Mouse (Mus musculus) embryonic facial prominence, embryonic 14.5 days (tissue): ENCODE data around the gene Nxpe4. TPM values are rescaled to one million over a fixed set of nuclear protein-coding genes. Genes with fewer than 3 reads are reported as not detected.
A peak's percentile ranks its signal among the peaks of the same experiment; 100 is the strongest.

Experiments used
- ATAC-seq: fragments of 200-750 bp; cut with Nextera tagmentation; 2 replicates; pipeline ENCODE4 v1.8.0; 2017; ENCODE audit warnings: low read depth, moderate number of reproducible peaks, moderate TSS enrichment
- DNase-seq: peaks from one replicate; pipeline ENCODE4 v3.0.0-alpha.2; 2015; ENCODE audit warnings: low spot score
- H3K27ac ChIP-seq: fragments of 300-500 bp; sonication (generic); replicated peaks from 2 replicates; pipeline ENCODE4 v1.5.1; 2014; ENCODE audit warnings: low read depth, mild to moderate bottlenecking, low read length, moderate library complexity
- H3K27me3 ChIP-seq: fragments of 300-500 bp; sonication (generic); replicated peaks from 2 replicates; pipeline ENCODE4 v1.6.1; 2014; ENCODE audit warnings: low read length; ENCODE audit not compliant: control insufficient read depth, insufficient read depth
- H3K36me3 ChIP-seq: fragments of 300-500 bp; sonication (generic); 2 replicates; pipeline ENCODE4 v1.6.1; 2014; ENCODE audit warnings: low read length, mixed read lengths; ENCODE audit not compliant: control insufficient read depth, insufficient read depth
- H3K4me1 ChIP-seq: fragments of 300-500 bp; sonication (generic); 2 replicates; pipeline ENCODE4 v1.6.1; 2014; ENCODE audit warnings: antibody characterized with exemption, low read length; ENCODE audit not compliant: control insufficient read depth, insufficient read depth
- H3K4me2 ChIP-seq: fragments of 300-500 bp; sonication (generic); 2 replicates; pipeline ENCODE4 v1.6.1; 2014; ENCODE audit warnings: low read depth, mild to moderate bottlenecking, low read length, moderate library complexity, mixed read lengths
- H3K4me3 ChIP-seq: fragments of 300-500 bp; sonication (generic); 2 replicates; pipeline ENCODE4 v1.5.1; 2014; ENCODE audit warnings: low read depth, mild to moderate bottlenecking, low read length
- H3K9ac ChIP-seq: fragments of 300-500 bp; sonication (generic); 2 replicates; pipeline ENCODE4 v1.6.1; 2014; ENCODE audit warnings: low read depth, mild to moderate bottlenecking, low read length, moderate library complexity, mixed read lengths
- H3K9me3 ChIP-seq: fragments of 300-500 bp; sonication (generic); 2 replicates; pipeline ENCODE4 v1.6.1; 2016; ENCODE audit warnings: low read length; ENCODE audit not compliant: control insufficient read depth
- WGBS: fragments of 180-500 bp; shearing (Covaris S2); extraction: QIAGEN DNeasy Blood & Tissue Kit; methylation state at CpG from one replicate; pipeline ENCODE4 v1.1.7; 2014; 5-methylcytosine and 5-hydroxymethylcytosine counted together
- polyA plus RNA-seq: library from polyadenylated mRNA; unstranded; fragments of >200 nt; fragmentation: Nextera tagmentation; extraction: Ambion mirVana; gene quantifications from 2 replicates; pipeline ENCODE4 v1.2.1, GENCODE M21; 2014

Nxpe4 gene
- polyA plus RNA-seq, 1 experiment from 2014 or later: 7.4 TPM

DNA sequence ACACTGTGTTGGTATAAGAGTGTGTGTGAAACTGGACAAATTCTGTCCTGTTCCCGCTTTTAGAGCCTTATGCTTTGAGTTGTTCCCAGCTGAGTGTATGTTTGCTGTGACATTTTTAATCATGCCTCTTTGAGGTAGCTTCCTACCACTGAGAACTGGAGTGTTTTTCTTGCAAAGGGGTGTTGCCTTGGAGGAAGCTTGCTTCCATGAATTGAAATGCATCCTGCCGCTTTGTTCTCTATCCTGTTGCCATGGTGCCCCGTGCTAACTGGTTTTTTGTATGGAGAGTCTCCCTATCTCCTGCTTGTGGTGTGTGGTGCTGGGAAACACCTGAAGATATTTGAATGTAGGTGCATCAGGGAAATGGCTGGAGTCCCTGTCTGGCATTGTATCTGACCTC, 152.4 kb downstream of the Nxpe4 start:
- WGBS: 37% methylated on average over 3 of the region's 3 CpGs
- no peaks in the 10 kb centered on the region for H3K4me1 ChIP-seq
- no peaks in the 10 kb centered on the region for H3K9me3 ChIP-seq
- 0 out of 2 replicates have a peak overlapping the region, but pooled peaks have one; percentile 0 for H3K27ac ChIP-seq
- DNase-seq: peak; percentile 23
- no peaks in the 10 kb centered on the region for H3K36me3 ChIP-seq
- H3K4me2 ChIP-seq: no peak overlapping the region
- no peak overlapping the region for H3K4me3 ChIP-seq
- no peak overlapping the region for H3K9ac ChIP-seq
- ATAC-seq: no peak
- H3K27me3 ChIP-seq: no peaks in the 10 kb centered on the region

DNA sequence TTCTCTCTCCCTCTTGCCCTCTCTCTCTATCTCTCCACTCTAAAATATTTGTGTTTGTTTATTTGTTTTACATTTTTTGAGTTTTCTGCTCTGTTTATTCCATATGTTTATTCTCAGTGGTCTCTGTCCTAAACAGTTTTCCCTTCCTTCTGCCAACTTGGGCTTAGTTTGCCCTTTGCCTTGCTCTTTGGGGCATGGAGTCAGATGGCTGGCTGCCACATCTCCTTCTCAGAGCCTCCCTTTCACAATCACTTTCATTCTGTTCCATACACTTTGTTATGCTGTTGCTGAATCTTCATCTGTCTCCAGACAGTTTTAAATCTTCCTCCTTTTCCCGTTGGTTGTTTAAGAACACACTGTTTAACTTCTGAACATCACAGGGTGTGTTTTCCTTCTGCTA, 154.0 kb downstream of the Nxpe4 start:
- Histone ChIP-seq H3K4me2 (no peak overlapping the region), H3K27ac (no peak overlapping the region), H3K36me3 (no peaks in the 10 kb centered on the region), H3K4me1 (no peaks in the 10 kb centered on the region), H3K9ac (no peak overlapping the region), H3K27me3 (no peaks in the 10 kb centered on the region), H3K4me3 (no peak overlapping the region), H3K9me3 (no peaks in the 10 kb centered on the region)
- WGBS: 66% methylated on average over 1 of the region's 1 CpGs
- no peak for ATAC-seq
- DNase-seq: no peak

DNA sequence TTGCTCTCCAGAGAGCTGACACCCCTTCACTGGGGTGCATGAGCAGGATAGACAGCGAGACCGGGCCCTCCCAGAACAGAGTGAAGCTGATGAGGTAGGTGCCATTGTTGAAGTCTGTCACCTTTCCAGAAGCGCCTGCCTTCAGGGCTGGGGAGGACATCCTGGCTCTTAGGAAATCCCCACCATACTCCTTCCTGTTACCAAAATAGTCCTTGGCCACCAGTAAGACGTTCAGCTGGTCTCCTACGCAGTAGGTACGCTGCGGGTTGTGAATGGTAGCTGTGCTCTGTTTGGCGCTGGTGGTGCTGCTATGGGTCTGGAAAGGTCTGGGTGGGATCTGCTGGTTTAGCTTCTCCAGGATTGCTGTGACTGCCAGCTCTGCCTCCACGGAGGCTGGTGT, 164.5 kb downstream of the Nxpe4 start:
- ATAC-seq (no peak), DNase-seq (no peak)
- H3K9me3 ChIP-seq: no peaks in the 10 kb centered on the region
- WGBS: 86% methylated on average over 9 of the region's 9 CpGs
- no peaks in the 10 kb centered on the region for H3K36me3 ChIP-seq
- H3K27me3 ChIP-seq: no peaks in the 10 kb centered on the region
- no peak overlapping the region for H3K9ac ChIP-seq
- no peak overlapping the region for H3K27ac ChIP-seq
- H3K4me3 ChIP-seq: no peak overlapping the region
- no peak overlapping the region for H3K4me2 ChIP-seq
- no peaks in the 10 kb centered on the region for H3K4me1 ChIP-seq

DNA sequence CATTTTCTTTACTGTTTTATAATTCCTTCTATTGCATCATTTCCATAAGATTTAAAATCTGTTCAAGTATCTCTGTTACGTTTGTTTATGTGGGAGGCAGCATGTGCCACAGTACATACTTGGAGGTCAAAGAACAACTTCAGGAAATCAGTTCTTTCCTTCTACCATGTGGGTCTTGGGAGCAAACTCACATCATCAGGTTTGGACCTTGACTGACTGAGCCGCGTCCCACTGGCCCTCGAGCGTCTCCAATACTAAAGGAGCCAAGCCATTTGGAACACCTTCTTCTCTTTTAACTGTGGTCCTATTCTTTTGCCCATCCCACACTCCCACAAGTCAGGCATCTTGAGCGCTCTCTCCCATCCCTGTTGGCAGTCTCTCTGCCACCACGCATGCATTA, 167.8 kb downstream of the Nxpe4 start:
- ATAC-seq: no peak

DNA sequence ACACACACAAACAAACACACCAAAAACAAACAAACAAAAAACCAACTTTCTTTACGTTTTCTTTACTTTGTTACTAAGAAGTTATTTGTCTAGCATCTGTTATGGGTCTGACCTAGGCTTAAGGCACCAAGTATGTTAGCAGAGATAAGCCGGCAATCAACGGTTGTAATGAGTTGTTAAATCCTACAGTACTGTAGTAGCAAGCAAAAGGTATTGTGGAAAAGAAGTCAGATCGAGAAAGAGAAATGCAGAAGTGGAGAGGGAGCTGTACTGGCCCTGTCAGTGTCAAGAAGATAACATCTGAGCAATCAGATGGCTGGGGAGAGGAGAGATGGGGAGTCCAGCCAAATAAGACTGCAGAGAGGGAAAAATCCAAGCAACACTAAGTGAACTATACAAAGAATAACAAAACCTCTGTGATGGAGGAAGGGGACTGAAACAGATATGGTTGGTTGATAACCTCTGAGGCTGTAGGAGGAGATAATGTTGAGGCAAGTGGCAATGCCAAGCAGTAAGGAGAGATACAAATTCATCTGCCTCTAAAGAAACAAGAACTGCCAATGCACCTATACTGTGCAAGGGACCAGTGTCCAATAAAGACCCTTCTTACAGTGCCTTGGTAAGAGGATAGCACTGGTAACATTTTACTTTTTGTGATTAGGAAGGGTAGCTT, 177.1 kb downstream of the Nxpe4 start:
- Histone ChIP-seq H3K9ac (no peak overlapping the region), H3K4me1 (no peaks in the 10 kb centered on the region), H3K27me3 (no peaks in the 10 kb centered on the region), H3K4me2 (no peak overlapping the region), H3K36me3 (no peaks in the 10 kb centered on the region), H3K27ac (no peak overlapping the region), H3K9me3 (no peaks in the 10 kb centered on the region), H3K4me3 (no peak overlapping the region)
- DNase-seq: no peak
- WGBS: 74% methylated on average over 4 of the region's 4 CpGs
- ATAC-seq: no peak

More for the DNA sequence above, 167.8 kb downstream of the Nxpe4 start:
- no peak overlapping the region for H3K4me3 ChIP-seq
- no peaks in the 10 kb centered on the region for H3K9me3 ChIP-seq
- no peaks in the 10 kb centered on the region for H3K36me3 ChIP-seq
- no peak overlapping the region for H3K4me2 ChIP-seq
- no peak overlapping the region for H3K27ac ChIP-seq
- no peaks in the 10 kb centered on the region for H3K4me1 ChIP-seq
- H3K27me3 ChIP-seq: no peaks in the 10 kb centered on the region
- H3K9ac ChIP-seq: no peak overlapping the region
- 91% methylated on average over 7 of the region's 7 CpGs for WGBS
- DNase-seq: no peak

DNA sequence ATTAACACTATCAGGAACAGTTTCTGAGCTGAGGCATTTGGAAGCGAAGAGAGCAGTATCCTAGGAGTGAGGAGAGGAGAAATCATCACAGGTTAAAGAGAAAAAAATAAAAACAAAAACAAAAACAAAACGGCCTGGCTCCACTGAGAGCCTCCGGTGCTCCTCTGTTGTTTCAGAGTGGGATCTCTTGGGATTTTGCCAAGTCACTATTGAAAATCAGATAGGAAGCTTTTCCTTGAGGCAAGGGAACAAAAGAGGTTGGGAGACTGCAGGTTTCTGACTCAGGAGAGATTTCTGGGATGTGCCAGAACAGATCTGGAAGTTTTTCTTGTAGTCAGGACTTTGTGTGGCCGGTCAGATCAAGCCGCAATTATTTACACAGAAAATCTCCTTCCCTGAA, 177.7 kb downstream of the Nxpe4 start:
- 42% methylated on average over 5 of the region's 5 CpGs for WGBS
- DNase-seq: peak; percentile 26
- Histone ChIP-seq H3K4me1 (no peaks in the 10 kb centered on the region), H3K4me3 (no peak overlapping the region), H3K9me3 (no peaks in the 10 kb centered on the region), H3K36me3 (no peaks in the 10 kb centered on the region), H3K4me2 (no peak overlapping the region), H3K27ac (no peak overlapping the region), H3K27me3 (no peaks in the 10 kb centered on the region), H3K9ac (no peak overlapping the region)
- ATAC-seq: no peak

DNA sequence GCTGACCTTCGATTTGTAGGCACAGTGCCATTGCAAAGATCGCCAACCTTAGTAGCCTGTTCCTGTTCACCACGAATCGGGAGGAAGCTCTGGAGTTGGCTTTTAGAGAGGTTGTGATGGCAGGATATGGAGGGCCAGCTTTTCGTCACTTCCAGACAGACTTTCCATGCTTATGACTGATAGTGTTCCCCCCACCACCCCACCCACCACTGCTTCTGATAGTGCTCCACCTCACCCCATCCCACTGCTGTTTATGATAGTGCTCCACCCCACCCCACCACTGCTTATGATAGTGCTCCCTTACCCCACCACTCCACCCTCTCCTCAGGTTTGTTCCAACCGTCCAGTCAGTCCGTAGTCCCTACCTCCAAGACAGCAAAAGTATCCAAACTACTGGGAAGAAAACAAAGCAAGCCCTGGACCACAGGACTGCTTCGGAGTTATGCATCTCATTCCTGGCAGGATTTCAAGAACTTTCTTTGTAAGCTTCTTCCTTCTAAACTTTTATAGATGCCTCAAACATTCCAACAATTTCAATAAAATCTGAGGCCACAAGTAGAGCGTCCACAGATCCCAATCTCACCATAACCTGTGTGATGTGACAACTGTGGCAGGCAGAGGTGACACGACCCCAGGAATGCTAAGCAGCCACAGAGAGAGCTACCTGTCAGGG, 179.0 kb downstream of the Nxpe4 start:
- H3K4me2 ChIP-seq: no peak overlapping the region
- no peak overlapping the region for H3K4me3 ChIP-seq
- 80% methylated on average over 10 of the region's 10 CpGs for WGBS
- H3K36me3 ChIP-seq: no peaks in the 10 kb centered on the region
- no peak for DNase-seq
- no peak for ATAC-seq
- no peaks in the 10 kb centered on the region for H3K4me1 ChIP-seq
- H3K27me3 ChIP-seq: no peaks in the 10 kb centered on the region
- no peak overlapping the region for H3K9ac ChIP-seq
- H3K9me3 ChIP-seq: no peaks in the 10 kb centered on the region
- H3K27ac ChIP-seq: no peak overlapping the region

DNA sequence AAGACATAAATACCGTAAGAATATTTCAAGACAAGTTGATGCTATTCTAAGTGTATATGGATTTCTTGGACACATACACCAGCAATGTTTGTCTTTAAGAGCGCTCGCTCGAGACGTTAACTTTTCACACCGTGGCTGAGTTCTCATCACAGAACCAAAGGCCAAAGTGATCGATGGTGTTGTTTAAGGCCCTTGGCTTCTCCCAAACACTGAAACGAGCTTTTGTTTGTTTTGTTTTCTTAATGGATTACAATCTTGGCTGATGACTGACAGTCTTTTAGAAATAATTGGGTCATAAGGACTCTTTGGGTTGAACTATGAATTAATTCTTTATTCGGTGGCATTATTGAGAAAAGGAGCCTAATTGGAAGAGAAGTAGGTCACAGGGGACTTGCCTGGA, 183.6 kb downstream of the Nxpe4 start:
- Histone ChIP-seq H3K9me3 (no peaks in the 10 kb centered on the region), H3K4me1 (no peaks in the 10 kb centered on the region), H3K27ac (no peak overlapping the region), H3K4me2 (no peak overlapping the region), H3K4me3 (no peak overlapping the region), H3K27me3 (no peaks in the 10 kb centered on the region), H3K36me3 (no peaks in the 10 kb centered on the region), H3K9ac (no peak overlapping the region)
- DNase-seq: no peak
- ATAC-seq: no peak
- WGBS: 85% methylated on average over 9 of the region's 9 CpGs

DNA sequence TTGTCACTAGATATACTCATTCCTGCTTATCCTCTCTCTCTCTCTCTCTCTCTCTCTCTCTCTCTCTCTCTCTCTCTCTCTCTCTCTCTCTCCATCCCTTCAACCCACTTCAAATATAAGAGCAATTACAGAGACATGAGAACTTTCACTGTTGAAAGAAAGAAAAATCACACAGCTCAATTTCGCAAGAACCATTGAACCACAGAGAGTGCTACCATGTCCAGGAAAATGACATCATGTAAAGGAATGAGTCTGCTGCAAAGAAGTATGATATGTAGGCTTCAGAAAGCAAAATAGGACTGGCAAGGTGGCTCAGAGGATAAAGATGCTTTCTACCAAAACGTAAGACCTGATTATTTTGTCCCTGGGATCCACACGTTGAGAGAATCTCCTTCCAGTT, 184.0 kb downstream of the Nxpe4 start:
- Histone ChIP-seq H3K27ac (no peak overlapping the region), H3K4me2 (no peak overlapping the region), H3K4me1 (no peaks in the 10 kb centered on the region), H3K9me3 (no peaks in the 10 kb centered on the region), H3K4me3 (no peak overlapping the region), H3K27me3 (no peaks in the 10 kb centered on the region), H3K36me3 (no peaks in the 10 kb centered on the region), H3K9ac (no peak overlapping the region)
- ATAC-seq (no peak), DNase-seq (no peak)
- WGBS: 88% methylated on average over 3 of the region's 3 CpGs
